ENCODE assay signal across 16 mouse cellular contexts in the genomic region with DNA sequence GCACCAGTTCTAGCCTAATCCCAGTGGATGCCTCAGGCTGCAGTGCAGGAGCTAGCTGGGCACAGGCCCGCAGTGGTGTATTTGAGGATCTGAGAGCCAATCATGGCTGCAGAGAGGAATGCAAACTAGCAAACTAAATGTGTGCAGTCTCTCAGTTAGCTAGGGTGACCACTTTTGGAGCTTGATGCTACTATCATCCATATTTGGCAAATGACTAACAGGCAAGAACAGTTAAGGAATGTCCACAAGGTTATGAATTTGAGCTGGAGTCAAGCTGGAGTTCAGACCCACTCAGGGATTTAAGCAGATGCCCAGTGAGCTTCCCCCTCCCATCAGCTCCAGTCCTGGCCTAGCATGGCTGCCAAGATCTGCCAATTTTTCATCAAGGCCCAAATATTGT.
"Had no signal": no experiment of that assay in that cellular context is flagged by ENCODE, and none has a peak within 500 bp of the region (broad histone marks: within the 10 kb centered on the region; RNA-seq: fewer than 3 reads in every experiment).

No protein-coding gene starts in this region.

- DNase-seq: kidney, adult 8-10 months; kidney, postnatal 36 days; layer of hippocampus, adult 9-11 months; lung, adult 18-20 months; right cerebral cortex, adult 18-20 months; right cerebral cortex, postnatal 25 days; thymus, adult 18-20 months; thymus, postnatal 14 days had no signal

- H3K4me2 ChIP-seq: limb, embryonic 13.5 days; midbrain, embryonic 11.5 days; midbrain, embryonic 15.5 days had no signal

- H3K9me3 ChIP-seq: limb, embryonic 13.5 days; megakaryocyte, embryonic 14.5 days; midbrain, embryonic 15.5 days had no signal

- H3K4me1 ChIP-seq: limb, embryonic 13.5 days; midbrain, embryonic 15.5 days had no signal

- H3K27ac ChIP-seq: kidney, postnatal 0 days; limb, embryonic 13.5 days; liver, embryonic 14.5 days; macrophage; midbrain, embryonic 15.5 days had no signal

- H3K9ac ChIP-seq: limb, embryonic 13.5 days; liver, embryonic 14.5 days; midbrain, embryonic 15.5 days had no signal

- H3K27me3 ChIP-seq: limb, embryonic 13.5 days; midbrain, embryonic 15.5 days had no signal

- H3K4me3 ChIP-seq: limb, embryonic 13.5 days; megakaryocyte, embryonic 14.5 days; midbrain, embryonic 15.5 days had no signal

- ATAC-seq: lung, postnatal 0 days; midbrain, embryonic 15.5 days had no signal

- H3K36me3 ChIP-seq: midbrain, embryonic 15.5 days had no signal
